Mouse (Mus musculus) gastrocnemius, postnatal 36 days (tissue): ENCODE results near the gene Rras. TPM values are rescaled to one million over a fixed set of nuclear protein-coding genes. Genes with fewer than 3 reads are reported as not detected.
"Not testable (repeated sequence)": the region's sequence is repeated elsewhere in the genome, so short reads cannot be mapped to it uniquely, and the experiment has no call there.

Experiments
- DNase-seq, 2 experiments: peaks; one replicate each; pipeline ENCODE4 v3.0.0; 2022
- intact Hi-C: fragments of 180-260 bp; cut with DNase I; formaldehyde crosslinking; loops from one replicate; pipeline ENCODE4 v1.15.1; 2025
- total RNA-seq, 2 experiments: library from RNA; stranded (reverse); gene quantifications; 2 replicates each; pipeline ENCODE4 v1.2.3; 2021

Gene Rras
- total RNA-seq, 2 experiments from 2014 or later: 20.6 to 21.8 TPM

DNA sequence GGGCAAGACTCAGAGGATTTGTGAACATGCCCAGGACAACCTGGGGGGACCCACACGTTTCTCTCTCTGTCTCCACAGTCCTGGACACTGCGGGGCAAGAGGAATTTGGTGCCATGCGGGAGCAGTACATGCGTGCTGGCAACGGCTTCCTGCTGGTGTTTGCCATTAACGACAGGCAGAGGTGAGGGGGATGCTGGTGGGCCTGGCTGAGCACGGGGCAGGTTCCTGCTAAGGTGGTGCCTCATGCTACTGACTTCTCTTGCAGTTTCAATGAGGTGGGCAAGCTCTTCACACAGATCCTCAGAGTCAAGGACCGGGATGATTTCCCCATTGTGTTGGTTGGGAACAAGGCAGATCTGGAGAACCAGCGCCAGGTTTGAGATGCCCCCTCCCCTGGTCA is 2.5 kb downstream of the Rras start:
- DNase-seq: no peak
- intact Hi-C loops: no loop called here

DNA sequence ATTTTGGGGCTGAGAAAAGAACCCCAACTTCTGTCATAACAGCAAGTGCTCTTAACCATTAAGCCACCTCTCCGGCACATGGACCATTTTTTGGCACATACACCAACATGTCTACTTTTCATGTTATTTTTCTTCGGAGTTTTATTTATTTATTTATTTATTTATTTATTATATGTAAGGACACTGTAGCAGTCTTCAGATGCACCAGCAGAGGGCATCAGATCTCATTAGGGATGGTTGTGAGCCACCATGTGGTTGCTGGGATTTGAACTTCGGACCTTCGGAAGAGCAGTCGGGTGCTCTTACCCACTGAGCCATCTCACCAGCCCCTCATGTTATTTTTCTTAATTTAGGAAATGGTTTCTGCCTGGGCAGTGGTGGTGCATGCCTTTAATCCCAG is 6.0 kb downstream of the Rras start:
- intact Hi-C loops, DNase-seq: not testable (repeated sequence)

DNA sequence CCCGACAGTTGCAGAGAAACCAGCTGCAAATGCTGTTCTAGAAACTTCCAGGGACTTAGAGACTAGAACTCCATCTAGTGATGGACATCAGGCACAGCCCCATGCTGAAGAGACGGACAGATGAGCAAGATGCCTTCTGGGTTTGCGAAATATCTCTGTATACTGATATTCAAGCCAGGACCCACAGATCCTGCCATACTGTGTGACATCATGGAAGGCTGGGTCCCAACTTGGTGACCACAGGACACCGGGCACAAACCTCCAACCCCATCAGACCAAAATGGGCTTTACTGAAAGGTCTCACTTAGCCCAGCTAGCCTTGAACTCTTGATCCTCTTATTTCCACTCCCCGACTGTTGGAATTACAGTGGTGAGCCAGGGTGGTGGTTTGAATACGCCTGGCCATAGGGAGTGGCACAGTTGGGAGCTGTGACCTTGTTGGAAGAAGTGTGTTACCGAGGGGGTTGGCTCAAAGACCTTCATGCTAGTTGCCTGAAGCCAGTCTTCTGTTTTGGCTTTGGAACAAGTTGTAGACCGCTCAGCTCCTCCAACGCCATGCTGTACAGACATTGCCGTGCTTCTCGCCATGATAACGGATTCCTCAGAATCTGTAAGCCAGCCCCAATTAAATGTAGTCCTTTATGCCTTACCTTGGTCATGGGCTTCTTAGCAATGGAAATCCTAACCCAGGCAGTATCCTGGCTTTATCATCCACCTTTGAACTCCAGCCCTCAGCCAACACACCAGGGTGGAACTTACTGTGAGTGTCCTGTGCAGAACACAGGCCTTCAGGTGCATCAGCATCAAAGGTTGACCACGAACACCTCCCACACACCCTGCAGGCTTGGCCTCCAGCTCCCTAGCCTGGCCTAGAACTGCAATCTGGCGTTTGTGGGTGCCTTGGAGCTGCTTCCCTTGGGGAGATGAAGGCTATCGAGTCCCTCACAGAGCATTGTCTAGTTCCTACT is 6.8 kb downstream of the Rras start:
- intact Hi-C loops: no loop called here
- no peak for DNase-seq

DNA sequence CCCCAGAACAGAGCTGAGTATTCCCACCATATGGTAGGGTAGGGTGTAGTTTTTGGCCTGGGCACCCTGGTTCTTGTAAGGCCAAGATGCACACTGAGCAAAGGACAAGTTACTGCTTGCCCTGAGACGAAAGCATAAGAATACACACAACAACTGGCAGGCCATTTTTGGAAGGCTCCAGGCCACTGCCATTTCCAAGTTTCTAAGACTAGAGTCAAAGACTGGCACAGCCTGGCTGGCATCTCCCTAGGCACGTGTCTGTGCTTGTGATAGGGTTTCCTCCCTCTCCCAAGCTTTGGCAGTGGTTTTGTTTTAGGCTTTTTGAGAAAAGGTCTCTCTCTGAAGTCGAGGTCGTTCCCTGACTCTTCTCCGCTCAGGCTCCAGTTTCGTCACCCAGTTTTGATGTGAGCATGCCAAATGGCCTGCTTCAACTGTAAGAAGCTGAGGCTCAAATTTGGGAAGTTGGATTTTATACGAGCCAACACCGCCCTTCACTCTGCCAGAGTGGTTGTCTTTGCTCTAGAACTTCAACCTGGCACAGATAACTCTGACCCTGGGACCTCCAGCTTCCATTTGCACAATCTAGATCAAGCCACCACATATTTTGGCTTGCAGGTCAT is 8.0 kb downstream of the Rras start:
- no peak for DNase-seq
- intact Hi-C loops: no loop called here

DNA sequence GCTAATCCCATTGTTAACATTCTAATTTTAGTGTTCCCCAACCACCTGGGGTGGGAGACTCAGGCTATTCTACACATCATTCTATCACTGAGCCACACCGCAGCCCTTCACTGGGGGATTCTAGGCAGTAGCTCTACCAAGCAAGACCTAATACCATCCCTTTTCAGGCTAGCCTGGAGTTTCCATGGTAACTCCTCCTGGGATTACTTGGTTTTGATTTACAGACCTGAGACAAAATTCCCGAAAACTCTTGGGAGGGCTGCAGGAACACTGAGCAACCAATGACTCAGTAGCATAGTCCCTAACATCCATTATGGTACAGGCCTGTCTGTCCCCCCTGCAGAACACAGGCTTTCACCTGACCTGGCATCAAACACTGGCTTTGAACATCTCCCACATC is 8.5 kb downstream of the Rras start:
- DNase-seq: no peak
- intact Hi-C loops: no loop called here

DNA sequence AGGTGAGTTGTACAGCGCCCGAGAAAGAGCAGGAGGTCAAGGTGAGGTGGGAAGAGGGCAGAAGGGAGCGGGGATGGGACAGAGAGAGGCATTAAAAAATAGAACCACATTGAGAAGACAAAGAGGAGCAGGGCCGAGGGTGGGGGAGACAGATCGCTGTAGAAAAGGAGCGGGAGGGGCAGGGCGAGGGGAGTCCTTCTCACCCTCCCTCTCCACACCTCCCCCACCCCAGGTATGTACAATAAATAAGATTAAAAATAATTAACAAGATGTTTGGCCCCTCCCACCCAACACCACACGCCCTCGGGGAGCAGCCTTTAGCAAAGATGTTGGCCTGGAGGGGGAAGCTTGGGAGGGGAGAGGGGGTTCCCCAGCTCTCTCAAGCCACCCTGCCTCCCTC is 10.0 kb downstream of the Rras start:
- intact Hi-C loops: no loop called here
- no peak for DNase-seq

DNA sequence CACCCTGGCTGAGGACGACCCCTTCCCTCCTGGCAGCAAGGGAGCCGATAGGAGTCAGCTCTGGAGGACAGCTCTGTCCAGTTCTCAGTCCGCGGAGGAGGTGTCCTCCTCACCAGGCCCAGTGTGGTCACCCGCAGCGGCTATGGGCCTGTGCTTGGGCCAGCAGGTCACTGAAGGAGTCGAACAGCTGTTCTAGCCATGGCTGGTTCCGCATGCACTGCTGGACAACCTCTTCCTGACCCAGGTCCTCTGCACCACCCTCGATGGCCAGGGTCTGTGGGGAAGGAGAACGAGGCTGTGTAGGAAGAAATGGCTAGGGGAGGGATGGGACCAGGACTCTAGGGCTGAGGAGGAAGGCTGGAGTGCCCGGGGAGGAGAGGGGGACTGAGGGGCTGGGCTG is 10.6 kb downstream of the Rras start:
- DNase-seq: no peak
- intact Hi-C loops: no loop called here

DNA sequence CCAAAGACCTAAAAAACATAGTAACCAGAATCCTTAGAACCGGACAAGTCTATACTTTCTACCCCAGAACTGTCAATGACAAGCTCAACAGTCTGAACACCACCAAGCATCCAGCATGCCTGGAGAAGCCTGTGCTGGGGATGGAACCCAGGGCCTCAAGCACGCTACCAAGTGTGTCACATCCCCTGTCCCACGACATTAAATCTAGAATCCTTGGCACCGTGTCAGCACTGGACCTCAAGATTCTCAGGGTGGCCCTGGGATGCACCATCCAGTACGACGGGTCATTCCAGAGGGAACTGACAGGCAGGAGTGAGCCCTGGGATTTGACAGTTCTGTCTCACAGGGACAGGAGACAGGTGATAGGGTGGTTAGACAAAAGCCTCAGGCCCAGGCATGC is 12.2 kb downstream of the Rras start:
- intact Hi-C loops: no loop called here
- DNase-seq: no peak

DNA sequence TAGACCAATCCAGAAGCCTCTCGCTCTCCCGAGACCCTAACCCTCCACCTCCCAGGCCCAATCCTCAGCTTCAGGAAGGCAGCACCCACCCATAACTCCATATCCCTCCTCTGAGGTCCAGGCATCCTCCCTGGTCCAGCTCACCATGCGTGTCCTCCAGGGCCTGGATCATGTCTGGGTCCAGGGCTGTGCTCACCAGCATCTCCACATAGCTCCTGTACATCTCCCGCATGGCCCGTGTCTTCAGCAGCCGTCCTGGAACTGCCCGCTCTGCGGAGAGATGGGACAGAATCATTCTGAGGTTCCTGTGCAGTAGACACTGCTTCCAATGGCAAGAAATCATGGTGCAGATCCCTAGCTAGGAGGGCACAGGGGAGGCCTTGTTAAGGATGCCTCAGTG is 13.1 kb downstream of the Rras start:
- intact Hi-C loops: no loop called here
- DNase-seq: no peak

DNA sequence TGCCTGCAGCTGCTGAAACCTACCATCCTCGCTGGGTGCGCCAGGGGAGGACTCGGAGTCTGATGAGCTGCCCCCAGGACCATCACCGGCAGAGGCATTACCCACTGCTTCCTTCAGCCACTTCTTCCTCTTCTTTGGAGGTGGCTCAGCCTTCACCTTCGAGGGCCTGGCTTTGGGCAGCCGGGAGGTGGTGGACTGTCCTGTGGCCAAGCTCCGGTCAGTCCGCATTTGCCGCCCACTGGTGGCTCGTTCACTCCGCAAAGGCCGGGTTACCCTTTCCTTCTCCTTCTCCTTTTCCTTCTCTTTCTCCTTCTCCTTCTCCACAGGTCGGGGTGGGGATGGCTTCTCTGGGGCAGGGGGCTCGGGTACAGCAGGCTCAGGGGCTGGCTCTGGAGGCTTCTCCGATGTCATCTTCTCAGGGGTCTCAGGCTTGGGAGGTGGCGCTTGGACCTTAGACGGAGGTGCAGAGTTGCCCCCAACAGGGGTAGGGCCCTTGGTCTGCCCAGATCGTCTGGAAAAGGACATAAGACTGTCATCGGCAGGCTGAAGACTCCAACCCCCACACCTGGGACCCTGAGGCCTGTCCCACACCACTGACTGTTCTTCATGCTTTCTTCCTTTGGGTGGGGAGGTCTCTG is 16.1 kb downstream of the Rras start:
- DNase-seq: no peak
- intact Hi-C loops: no loop called here

DNA sequence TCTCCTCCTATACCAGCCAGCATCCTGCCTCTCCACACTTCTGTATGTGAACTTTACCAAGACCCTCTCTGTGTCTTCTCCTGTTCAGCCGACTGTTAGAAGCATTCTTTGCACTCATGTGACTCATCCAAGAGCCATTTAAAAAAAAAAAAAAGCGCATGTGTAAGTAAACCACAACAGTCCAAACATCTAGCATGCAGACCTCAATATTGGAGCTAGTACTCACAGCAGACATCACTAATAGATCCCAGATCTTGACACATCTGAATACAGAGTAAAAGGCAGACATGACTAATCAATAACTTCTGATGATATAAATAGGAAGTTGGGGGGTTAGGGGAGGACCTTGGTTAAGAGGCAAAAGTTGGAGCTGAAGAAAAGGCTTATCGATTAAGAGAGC is 17.9 kb downstream of the Rras start:
- no peak for DNase-seq
- intact Hi-C loops: no loop called here

DNA sequence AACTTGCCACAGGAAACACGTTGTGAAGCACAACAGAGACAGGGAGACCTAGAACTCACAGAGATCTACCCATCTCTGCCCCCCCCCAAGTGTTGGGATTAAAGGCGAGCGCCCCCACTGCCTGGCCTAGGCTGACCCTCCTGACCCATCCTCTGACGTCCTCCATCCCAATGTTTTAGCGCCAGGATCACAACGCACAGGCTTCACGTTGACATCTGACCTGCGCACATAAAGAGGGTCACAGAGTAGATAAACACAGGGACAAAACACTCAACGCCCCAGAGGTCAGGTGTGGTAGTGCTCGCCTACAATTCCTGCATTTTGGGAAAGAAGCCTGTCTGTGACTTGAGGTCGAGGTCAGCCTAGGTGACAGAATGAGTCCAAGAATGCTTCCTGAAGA is 18.9 kb downstream of the Rras start:
- intact Hi-C loops: no loop called here
- DNase-seq: no peak

DNA sequence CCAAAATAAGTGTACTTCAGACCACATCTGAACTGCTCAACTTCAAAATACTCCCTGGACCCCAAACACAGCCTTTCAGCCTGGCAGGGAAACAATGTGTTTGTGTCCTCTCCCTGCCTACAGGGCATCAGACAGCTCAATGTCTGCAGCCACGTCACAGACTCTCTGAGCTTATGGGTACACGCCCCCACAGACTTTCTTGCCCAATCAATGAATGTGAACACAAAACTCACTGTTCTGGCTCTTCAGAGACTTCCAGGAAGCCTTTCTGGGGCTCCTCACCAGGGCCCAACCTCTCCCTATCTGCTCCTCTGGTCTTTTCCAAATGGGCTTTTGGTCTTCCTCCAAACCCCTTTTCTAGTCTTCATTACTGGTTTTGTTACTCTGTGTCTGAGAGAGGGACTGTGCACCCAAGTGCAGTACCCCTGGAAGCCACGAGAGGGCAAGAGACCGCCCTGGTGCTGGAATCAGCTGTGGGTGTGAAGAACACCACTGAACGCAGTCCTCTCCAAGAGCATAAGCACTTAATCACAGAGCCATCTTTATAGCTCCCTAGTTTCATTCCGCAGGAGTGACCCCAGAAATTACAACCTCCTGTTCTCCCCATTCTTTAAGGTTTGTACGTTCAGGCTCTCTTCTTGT is 20.1 kb downstream of the Rras start:
- intact Hi-C loops: no loop called here
- no peak for DNase-seq

DNA sequence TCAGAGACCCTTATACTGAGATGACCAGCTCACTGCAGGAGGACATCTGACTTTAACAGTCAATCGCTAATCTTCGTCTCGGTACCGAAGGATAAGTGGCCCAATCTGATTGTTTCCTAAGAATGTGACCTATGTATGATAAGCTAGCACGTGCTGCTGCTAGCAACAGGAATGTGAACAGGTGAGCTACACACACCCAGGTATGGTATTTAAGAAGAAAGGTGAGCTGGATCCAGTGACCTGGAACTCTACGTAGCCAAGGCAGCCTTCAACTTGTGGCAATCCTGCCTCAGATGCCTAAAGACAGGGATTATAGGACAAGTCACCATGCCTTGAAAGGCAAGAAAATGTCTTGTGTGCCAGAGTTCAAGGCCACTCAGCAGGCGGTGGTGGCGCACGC is 20.6 kb downstream of the Rras start:
- no peak for DNase-seq
- intact Hi-C loops: no loop called here

DNA sequence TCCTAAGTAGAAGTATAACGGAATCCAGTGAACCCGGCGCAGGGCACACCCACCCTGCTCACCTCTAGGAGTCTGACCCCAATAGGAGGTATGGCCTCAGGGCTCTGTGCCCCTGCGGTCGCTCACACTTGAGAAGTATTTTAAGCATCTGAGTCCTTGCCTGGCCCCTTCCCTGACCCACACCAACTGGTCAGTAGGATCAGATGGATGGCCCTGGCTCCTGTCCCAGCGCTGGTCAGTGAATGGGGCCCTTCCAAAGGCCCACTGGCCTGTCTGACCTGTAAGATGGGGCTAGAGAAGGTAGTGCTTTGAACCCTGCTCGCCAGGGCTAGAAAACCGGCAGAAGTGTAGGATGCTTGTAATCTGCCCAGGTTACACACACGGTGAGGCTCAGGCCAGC is 23.1 kb downstream of the Rras start:
- intact Hi-C loops: no loop called here
- peak; percentile 54 to 58 for DNase-seq

DNA sequence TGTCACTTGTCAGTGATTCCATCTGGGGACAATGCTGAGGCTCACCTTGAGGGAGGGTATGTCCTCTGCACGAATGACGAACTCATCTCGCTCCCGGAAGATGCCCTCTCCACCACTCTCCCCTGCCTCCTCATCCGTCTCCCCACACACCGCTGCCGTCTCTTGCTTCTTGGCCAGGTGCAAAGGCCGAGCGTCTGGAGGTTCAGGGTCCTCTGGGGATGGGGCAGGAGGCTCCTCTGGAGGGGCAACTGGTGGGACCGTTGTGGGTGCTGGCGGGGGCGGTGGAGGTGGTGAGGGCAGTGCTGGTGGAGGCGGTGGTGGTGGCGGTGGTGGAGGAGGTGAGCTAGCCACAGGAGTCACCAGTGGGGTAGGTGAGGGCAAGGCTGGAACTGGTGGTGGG is 25.5 kb downstream of the Rras start:
- no peak for DNase-seq
- intact Hi-C loops: no loop called here

DNA sequence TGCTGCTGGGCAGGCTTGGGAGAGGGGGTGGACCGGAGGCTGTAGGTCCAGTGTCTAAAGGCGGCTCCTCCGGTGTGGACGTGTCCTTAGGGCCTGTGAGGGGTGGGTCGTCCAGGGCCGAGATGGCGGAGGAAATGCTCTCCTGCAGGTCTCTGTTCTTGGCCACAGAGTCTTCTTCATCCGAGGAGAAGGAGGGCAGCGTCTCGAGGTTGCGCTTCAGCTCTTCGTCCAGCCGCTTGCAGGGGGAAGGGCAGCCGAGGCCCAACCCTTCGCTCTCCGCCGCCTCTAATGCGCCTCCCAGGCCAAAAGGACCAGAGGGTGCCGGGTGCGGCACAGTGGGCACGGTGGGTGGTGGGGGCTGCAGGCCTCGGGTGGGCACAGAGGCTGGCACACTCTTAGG is 28.0 kb downstream of the Rras start:
- intact Hi-C loops: no loop called here
- no peak for DNase-seq

DNA sequence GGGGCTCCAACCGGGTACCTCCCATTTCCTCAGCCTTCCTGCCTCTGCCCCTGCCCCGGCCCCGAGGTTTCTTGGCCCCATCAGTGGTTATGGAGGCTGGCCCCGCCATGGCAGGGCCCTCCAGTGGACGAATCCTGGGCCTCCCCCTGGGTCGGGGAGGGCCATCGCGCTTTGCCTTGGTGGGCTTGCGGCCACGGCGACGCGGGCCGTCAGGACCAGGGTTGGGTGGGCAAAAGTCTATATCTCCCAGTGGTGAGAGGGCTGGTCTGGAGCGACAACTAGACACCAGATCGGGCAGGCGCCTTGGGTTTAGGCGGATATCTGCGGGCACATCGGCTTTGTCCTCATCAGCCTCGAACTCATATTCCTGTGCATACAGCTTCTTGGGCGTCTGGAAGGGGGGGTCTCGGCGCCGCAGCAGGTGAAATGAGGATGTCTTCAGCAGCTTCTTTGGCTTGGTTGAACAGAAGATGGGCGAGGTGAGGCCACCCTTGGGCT is 29.1 kb downstream of the Rras start:
- DNase-seq: no peak
- intact Hi-C loops: no loop called here

DNA sequence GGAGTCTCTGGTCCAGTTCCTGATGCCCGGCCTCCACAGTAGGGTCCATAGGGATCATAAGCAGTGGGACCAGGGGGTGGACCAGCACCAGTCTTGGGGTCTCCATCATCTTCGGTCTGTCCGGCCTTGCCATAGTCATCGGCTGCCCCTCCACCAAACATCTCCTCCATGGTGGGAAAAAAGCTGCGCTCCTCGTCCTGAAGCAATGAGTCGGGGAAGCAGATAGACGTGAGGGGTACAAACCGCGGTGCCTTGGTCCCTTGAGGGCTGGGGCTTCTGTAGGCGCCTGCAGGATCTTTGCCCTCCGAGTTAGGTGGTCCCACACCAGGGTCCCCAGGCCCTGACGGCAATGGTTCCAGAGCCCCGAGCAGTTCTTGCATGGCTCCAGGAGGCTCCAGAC is 29.7 kb downstream of the Rras start:
- DNase-seq: no peak
- intact Hi-C loops: no loop called here

DNA sequence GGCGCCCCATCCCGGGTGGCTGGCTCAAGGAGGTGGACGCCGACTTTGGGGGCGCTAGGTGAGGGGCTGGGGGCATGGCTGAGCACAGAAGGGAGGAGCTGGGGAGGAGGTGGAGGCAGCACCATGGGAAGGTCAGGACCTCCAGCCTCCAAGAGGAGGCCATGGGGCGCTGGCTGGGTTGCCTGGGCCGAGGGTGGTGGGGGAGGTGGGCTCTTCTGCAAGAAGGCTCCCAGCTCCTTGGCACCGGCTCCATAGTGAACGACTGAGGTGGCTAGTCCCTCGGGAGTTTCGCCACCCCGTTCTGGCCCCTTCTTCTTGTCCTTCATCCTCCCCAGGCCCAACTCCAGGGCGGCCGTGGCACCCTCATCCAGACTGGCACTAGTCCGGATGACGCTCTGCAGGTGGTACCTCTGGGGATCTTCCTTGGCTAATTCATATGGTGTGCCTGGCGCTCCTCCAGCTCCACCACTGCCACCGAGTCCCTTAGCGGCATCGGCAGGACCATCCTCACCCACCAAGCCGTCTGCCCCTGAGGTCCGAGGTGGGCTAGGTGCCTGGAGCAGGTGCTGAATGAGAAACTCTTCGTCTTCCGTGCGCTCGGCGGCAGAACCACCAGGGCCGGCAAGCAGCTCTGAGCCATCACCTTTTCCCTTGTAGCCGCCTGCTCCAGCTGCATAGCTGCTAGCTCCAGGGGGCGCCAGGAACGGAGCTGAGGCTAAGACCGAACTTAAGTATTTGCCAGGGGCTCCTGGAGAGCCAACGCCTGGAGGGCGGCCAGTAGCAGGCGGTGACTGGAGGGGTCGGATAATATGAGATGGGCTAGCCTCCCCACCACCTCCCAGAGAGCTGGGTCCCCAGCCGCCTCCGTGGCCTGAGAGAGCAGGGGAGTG is 30.5 kb downstream of the Rras start:
- no peak for DNase-seq
- intact Hi-C loops: no loop called here
